In the genomic region with DNA sequence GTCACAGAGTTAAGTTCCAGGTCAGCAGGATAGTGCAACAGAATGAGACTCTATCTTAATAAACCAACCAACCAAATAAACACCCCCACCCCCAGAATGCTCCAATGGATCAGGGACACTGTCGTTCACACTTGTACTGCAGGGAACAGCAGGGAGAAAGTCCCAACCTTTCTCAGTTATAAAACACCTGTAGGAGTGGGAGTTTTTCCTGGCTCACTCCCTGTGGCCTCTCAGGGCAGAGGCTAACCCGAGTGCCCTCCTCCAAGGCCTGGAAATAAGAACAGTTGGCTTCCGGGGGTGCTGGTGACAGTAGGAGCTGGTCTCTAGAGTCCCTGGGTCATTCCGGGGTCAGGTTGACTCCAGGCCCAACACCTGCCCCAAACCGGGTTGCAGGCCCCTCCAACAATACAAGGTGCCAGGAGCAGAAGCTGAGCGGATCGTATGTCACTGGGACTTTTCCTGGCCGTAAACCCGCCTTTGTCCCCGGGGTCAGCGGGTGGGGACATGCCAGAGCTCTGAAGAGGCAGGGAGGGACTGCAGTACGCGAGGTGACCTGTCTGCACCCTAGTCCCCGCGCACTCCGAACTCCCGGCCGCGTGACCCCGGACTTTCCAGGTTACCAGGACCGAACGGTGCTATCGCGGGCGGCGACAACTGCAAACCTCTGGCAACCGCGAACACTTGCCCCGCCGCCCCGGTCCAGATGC, we compare ENCODE assay signal across 8 mouse cellular contexts. TPM values are rescaled to one million over a fixed set of nuclear protein-coding genes. Genes with fewer than 3 reads are reported as not detected.
DNase-seq lines count a peak whose midpoint lies in the region; ATAC-seq lines count a peak whose summit lies in the region.

No protein-coding gene starts in this region.

- H3K4me3 ChIP-seq in lung, embryonic 15.5 days = peak overlapping the region; percentile 87
- peak overlapping the region; percentile 80 for H3K4me3 ChIP-seq in embryonic facial prominence, embryonic 13.5 days
- H3K4me3 ChIP-seq in kidney, embryonic 14.5 days (ENCODE audit: low read length) = peak overlapping the region; percentile 81
- peak overlapping the region; percentile 72 for H3K4me3 ChIP-seq in midbrain, embryonic 14.5 days (replicated peaks; ENCODE audit: low read depth, low read length)

- H3K4me1 ChIP-seq in lung, embryonic 15.5 days = peaks cover 27% of the 10 kb centered on the region
- H3K4me1 ChIP-seq in embryonic facial prominence, embryonic 13.5 days = peaks cover 27% of the 10 kb centered on the region
- H3K4me1 ChIP-seq in kidney, embryonic 14.5 days (ENCODE audit: control insufficient read depth, insufficient read depth, low read length) = peaks cover 8% of the 10 kb centered on the region
- H3K4me1 ChIP-seq in midbrain, embryonic 14.5 days (ENCODE audit: control insufficient read depth, insufficient read depth, low read length) = peaks cover 24% of the 10 kb centered on the region

- ATAC-seq in lung, embryonic 15.5 days (ENCODE audit: borderline replicate concordance, extremely low read depth, low FRiP score, low TSS enrichment) = peak; percentile 33
- 0 out of 2 replicates have a peak, but pooled peaks have one; percentile 23 for ATAC-seq in embryonic facial prominence, embryonic 13.5 days (ENCODE audit: insufficient number of reproducible peaks, insufficient read depth, low FRiP score, low TSS enrichment, low read depth)
- ATAC-seq in kidney, embryonic 14.5 days (ENCODE audit: low FRiP score, low TSS enrichment) = peak; percentile 63
- ATAC-seq in midbrain, embryonic 14.5 days (ENCODE audit: low FRiP score, low TSS enrichment) = peak; percentile 31

- H3K36me3 ChIP-seq in lung, embryonic 15.5 days = peaks cover 21% of the 10 kb centered on the region
- H3K36me3 ChIP-seq in embryonic facial prominence, embryonic 13.5 days = peaks cover 37% of the 10 kb centered on the region
- peaks cover 19% of the 10 kb centered on the region for H3K36me3 ChIP-seq in kidney, embryonic 14.5 days (ENCODE audit: control insufficient read depth, insufficient read depth, low read length)
- peaks cover 10% of the 10 kb centered on the region; the same call in 1 of the 2 replicates for H3K36me3 ChIP-seq in midbrain, embryonic 14.5 days (ENCODE audit: control insufficient read depth, insufficient read depth, low read length)

- H3K9me3 ChIP-seq in lung, embryonic 15.5 days = no peaks in the 10 kb centered on the region
- no peaks in the 10 kb centered on the region for H3K9me3 ChIP-seq in embryonic facial prominence, embryonic 13.5 days
- no peaks in the 10 kb centered on the region for H3K9me3 ChIP-seq in kidney, embryonic 14.5 days (ENCODE audit: control insufficient read depth, low read length)
- no peaks in the 10 kb centered on the region for H3K9me3 ChIP-seq in midbrain, embryonic 14.5 days (ENCODE audit: control insufficient read depth, low read length)

- peak overlapping the region; percentile 90 for H3K9ac ChIP-seq in lung, embryonic 15.5 days
- peak overlapping the region; percentile 88 for H3K9ac ChIP-seq in embryonic facial prominence, embryonic 13.5 days
- peak overlapping the region; percentile 82 for H3K9ac ChIP-seq in kidney, embryonic 14.5 days (ENCODE audit: low read depth, low read length)
- H3K9ac ChIP-seq in midbrain, embryonic 14.5 days (replicated peaks; ENCODE audit: low read length) = peak overlapping the region; percentile 79

- DNase-seq in lung, postnatal 10 days = no peak
- DNase-seq in midbrain, embryonic 14.5 days = no peak
- no peak for DNase-seq in adrenal gland, postnatal 25 days
- DNase-seq in gastrocnemius, adult 8-10 months (ENCODE audit: low spot score in 2 of 2) = no peak
- no peak for DNase-seq in gastrocnemius, postnatal 25 days

- H3K27ac ChIP-seq in lung, embryonic 15.5 days = peak overlapping the region; percentile 84
- peak overlapping the region; percentile 60 for H3K27ac ChIP-seq in embryonic facial prominence, embryonic 13.5 days
- H3K27ac ChIP-seq in kidney, embryonic 14.5 days (ENCODE audit: low read depth, low read length) = peak overlapping the region; percentile 77
- H3K27ac ChIP-seq in midbrain, embryonic 14.5 days (replicated peaks; ENCODE audit: low read depth, low read length) = peak overlapping the region; percentile 71

- H3K4me2 ChIP-seq in lung, embryonic 15.5 days = peak overlapping the region; percentile 86
- H3K4me2 ChIP-seq in embryonic facial prominence, embryonic 13.5 days = peak overlapping the region; percentile 93
- peak overlapping the region; percentile 70 for H3K4me2 ChIP-seq in kidney, embryonic 14.5 days (replicated peaks; ENCODE audit: low read depth, low read length)
- peak overlapping the region; percentile 88 for H3K4me2 ChIP-seq in midbrain, embryonic 14.5 days (ENCODE audit: low read length)

- under 1% methylated on average over 31 of the region's 31 CpGs for WGBS in lung, embryonic 15.5 days
- 1% methylated on average over 31 of the region's 31 CpGs for WGBS in embryonic facial prominence, embryonic 13.5 days
- WGBS in kidney, embryonic 14.5 days = under 1% methylated on average over 31 of the region's 31 CpGs
- WGBS in midbrain, embryonic 14.5 days = 1% methylated on average over 31 of the region's 31 CpGs

- H3K27me3 ChIP-seq in lung, embryonic 15.5 days = no peaks in the 10 kb centered on the region
- no peaks in the 10 kb centered on the region for H3K27me3 ChIP-seq in embryonic facial prominence, embryonic 13.5 days
- no peaks in the 10 kb centered on the region for H3K27me3 ChIP-seq in kidney, embryonic 14.5 days (ENCODE audit: control insufficient read depth, insufficient read depth, low read length)
- H3K27me3 ChIP-seq in midbrain, embryonic 14.5 days (ENCODE audit: control insufficient read depth, insufficient read depth, low read length) = no peaks in the 10 kb centered on the region

RNA-seq across cellular contexts. Expression of a gene that starts 1.1 kb away (rescaled TPM):
- 38.5 and 47.7 TPM in 2 replicates for polyA plus RNA-seq in lung, embryonic 15.5 days (2015; fragmentation: Nextera tagmentation; extraction: Ambion mirVana)
- 50.5 and 63.1 TPM in 2 replicates for polyA plus RNA-seq in embryonic facial prominence, embryonic 13.5 days (2015; fragmentation: Nextera tagmentation; extraction: Ambion mirVana)
- polyA plus RNA-seq in kidney, embryonic 14.5 days (2014; fragmentation: Nextera tagmentation; extraction: Ambion mirVana) = 62.2 and 62.6 TPM in 2 replicates
- polyA plus RNA-seq in midbrain, embryonic 14.5 days (2014; fragmentation: Nextera tagmentation; extraction: Ambion mirVana) = 86.9 and 95.8 TPM in 2 replicates
- total RNA-seq in adrenal gland, postnatal 25 days (2021) = 98.1 and 129 TPM in 2 replicates
- total RNA-seq in gastrocnemius, adult 8-10 months (2022) = 10 to 100 TPM; 13.6 to 19.0 (median 15.7) TPM
- 10 to 100 TPM; 18.6 to 22.6 TPM for total RNA-seq in gastrocnemius, postnatal 25 days (2021)

RNA-seq across cellular contexts. Expression of a gene that starts 14.0 kb away (rescaled TPM):
- 268 and 320 TPM in 2 replicates for polyA plus RNA-seq in lung, embryonic 15.5 days (2015; fragmentation: Nextera tagmentation; extraction: Ambion mirVana)
- 248 and 270 TPM in 2 replicates for polyA plus RNA-seq in embryonic facial prominence, embryonic 13.5 days (2015; fragmentation: Nextera tagmentation; extraction: Ambion mirVana)
- 353 and 447 TPM in 2 replicates for polyA plus RNA-seq in kidney, embryonic 14.5 days (2014; fragmentation: Nextera tagmentation; extraction: Ambion mirVana)
- 175 and 201 TPM in 2 replicates for polyA plus RNA-seq in midbrain, embryonic 14.5 days (2014; fragmentation: Nextera tagmentation; extraction: Ambion mirVana)
- 66.1 and 86.8 TPM in 2 replicates for total RNA-seq in adrenal gland, postnatal 25 days (2021)
- 10 to 100 TPM; 64.4 to 75.4 (median 70.3) TPM for total RNA-seq in gastrocnemius, adult 8-10 months (2022)
- 10 to 100 TPM; 57.7 to 66.0 TPM for total RNA-seq in gastrocnemius, postnatal 25 days (2021)

RNA-seq across cellular contexts. Expression of a gene that starts 26.8 kb away (rescaled TPM):
- polyA plus RNA-seq in lung, embryonic 15.5 days (2015; fragmentation: Nextera tagmentation; extraction: Ambion mirVana) = 0.31 and 0.45 TPM in 2 replicates
- polyA plus RNA-seq in embryonic facial prominence, embryonic 13.5 days (2015; fragmentation: Nextera tagmentation; extraction: Ambion mirVana) = 0.14 and 0.22 TPM in 2 replicates
- 0.31 and 0.41 TPM in 2 replicates for polyA plus RNA-seq in kidney, embryonic 14.5 days (2014; fragmentation: Nextera tagmentation; extraction: Ambion mirVana)
- polyA plus RNA-seq in midbrain, embryonic 14.5 days (2014; fragmentation: Nextera tagmentation; extraction: Ambion mirVana) = 0.16 and 0.20 TPM in 2 replicates
- 2.2 and 5.7 TPM in 2 replicates for total RNA-seq in adrenal gland, postnatal 25 days (2021)
- total RNA-seq in gastrocnemius, adult 8-10 months (2022) = under 1 TPM in 1 of 4 experiments, not detected in 3; 0.24 TPM
- under 1 TPM in 1 of 2 experiments, not detected in 1; 0.33 TPM for total RNA-seq in gastrocnemius, postnatal 25 days (2021)

RNA-seq across cellular contexts. Expression of a gene that starts 39.7 kb away (rescaled TPM):
- 49.7 TPM in 2 replicates for polyA plus RNA-seq in lung, embryonic 15.5 days (2015; fragmentation: Nextera tagmentation; extraction: Ambion mirVana)
- 54.7 and 68.5 TPM in 2 replicates for polyA plus RNA-seq in embryonic facial prominence, embryonic 13.5 days (2015; fragmentation: Nextera tagmentation; extraction: Ambion mirVana)
- 95.1 and 117 TPM in 2 replicates for polyA plus RNA-seq in kidney, embryonic 14.5 days (2014; fragmentation: Nextera tagmentation; extraction: Ambion mirVana)
- 104 and 119 TPM in 2 replicates for polyA plus RNA-seq in midbrain, embryonic 14.5 days (2014; fragmentation: Nextera tagmentation; extraction: Ambion mirVana)
- 191 and 217 TPM in 2 replicates for total RNA-seq in adrenal gland, postnatal 25 days (2021)
- 10 to 100 TPM; 31.9 to 42.0 (median 38.3) TPM for total RNA-seq in gastrocnemius, adult 8-10 months (2022)
- 10 to 100 TPM; 54.5 to 68.6 TPM for total RNA-seq in gastrocnemius, postnatal 25 days (2021)

RNA-seq across cellular contexts. Expression of a gene that starts 43.1 kb away (rescaled TPM):
- 1.9 and 2.5 TPM in 2 replicates for polyA plus RNA-seq in lung, embryonic 15.5 days (2015; fragmentation: Nextera tagmentation; extraction: Ambion mirVana)
- polyA plus RNA-seq in embryonic facial prominence, embryonic 13.5 days (2015; fragmentation: Nextera tagmentation; extraction: Ambion mirVana) = 1.9 TPM in 2 replicates
- polyA plus RNA-seq in kidney, embryonic 14.5 days (2014; fragmentation: Nextera tagmentation; extraction: Ambion mirVana) = 1.1 and 1.4 TPM in 2 replicates
- polyA plus RNA-seq in midbrain, embryonic 14.5 days (2014; fragmentation: Nextera tagmentation; extraction: Ambion mirVana) = 0.34 and 1.1 TPM in 2 replicates
- total RNA-seq in adrenal gland, postnatal 25 days (2021) = 1.0 and 2.2 TPM in 2 replicates
- under 1 TPM in 3 of 4 experiments, not detected in 1; 0.17 to 0.49 (median 0.22) TPM for total RNA-seq in gastrocnemius, adult 8-10 months (2022)
- total RNA-seq in gastrocnemius, postnatal 25 days (2021) = under 1 TPM; 0.54 to 0.56 TPM
